21 mouse cellular contexts compared by ENCODE assay signal in the genomic region with DNA sequence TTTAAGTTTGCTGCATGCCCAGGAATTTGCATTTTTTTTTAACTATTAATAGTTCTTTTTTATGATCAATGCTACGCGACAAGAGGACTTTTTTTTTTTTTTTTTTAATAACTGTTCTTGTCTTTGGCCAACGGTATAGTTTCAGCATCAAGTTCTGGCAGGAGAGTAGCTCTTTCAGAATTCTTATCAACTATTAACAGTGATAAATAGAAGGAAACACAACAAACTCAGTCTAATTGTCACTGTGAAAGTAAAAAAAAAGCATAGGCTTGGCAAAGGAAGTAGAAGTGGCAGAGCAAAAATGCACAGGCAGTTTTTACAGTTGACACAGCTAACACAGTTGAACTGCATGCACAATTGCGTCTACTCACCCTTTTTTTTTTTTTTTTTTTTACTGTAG.
DNase-seq lines count a peak whose midpoint lies in the region; ATAC-seq and TF ChIP-seq lines count a peak whose summit lies in the region.
"Had no signal": no experiment of that assay in that cellular context is flagged by ENCODE, and none has a peak within 500 bp of the region (broad histone marks: within the 10 kb centered on the region; RNA-seq: fewer than 3 reads in every experiment).

No protein-coding gene starts in this region.

- H3K9ac ChIP-seq in liver, adult 2 months (ENCODE audit: low read depth, low read length): no peak overlapping the region
- H3K9ac ChIP-seq in liver, embryonic 14.5 days (replicated peaks): no peak overlapping the region
- no peak overlapping the region for H3K9ac ChIP-seq in forebrain, embryonic 13.5 days
- H3K9ac ChIP-seq: hindbrain, embryonic 14.5 days; limb, embryonic 12.5 days; lung, embryonic 15.5 days; midbrain, embryonic 13.5 days had no signal

- H3K79me2 ChIP-seq in liver, adult 2 months (ENCODE audit: control insufficient read depth, insufficient read depth, low read length): peaks cover 13% of the 10 kb centered on the region; the same call in 1 of the 2 replicates

- WGBS in liver, adult 2 months: 22% methylated on average over 4 of the region's 4 CpGs
- WGBS in liver, embryonic 14.5 days (ENCODE audit: insufficient replicate concordance): 20% methylated on average over 4 of the region's 4 CpGs
- 82% methylated on average over 4 of the region's 4 CpGs for WGBS in forebrain, embryonic 13.5 days

- TF ChIP-seq POLR2A in liver, adult 2 months (IDR thresholded peaks at IDR 0.05; ENCODE audit: extremely low read depth, insufficient read depth, low read length): no peak

- no peaks in the 10 kb centered on the region for H3K9me3 ChIP-seq in liver, embryonic 14.5 days (ENCODE audit: control insufficient read depth, low read length)
- H3K9me3 ChIP-seq in forebrain, embryonic 13.5 days (replicated peaks): no peaks in the 10 kb centered on the region
- H3K9me3 ChIP-seq: limb, embryonic 12.5 days; lung, embryonic 15.5 days; midbrain, embryonic 13.5 days had no signal

- H3K4me3 ChIP-seq in liver, adult 2 months (ENCODE audit: insufficient read depth, low read depth, low read length): no peak overlapping the region
- H3K4me3 ChIP-seq in liver, embryonic 14.5 days (ENCODE audit: insufficient read depth in 1 of 2, low read depth in 2 of 2, low read length in 2 of 2): no peak overlapping the region
- H3K4me3 ChIP-seq in forebrain, embryonic 13.5 days: no peak overlapping the region
- H3K4me3 ChIP-seq: limb, embryonic 12.5 days; lung, embryonic 15.5 days; midbrain, embryonic 13.5 days had no signal

- no peak overlapping the region for H3K27ac ChIP-seq in liver, adult 2 months (replicated peaks; ENCODE audit: insufficient read depth, low read depth, low read length)
- H3K27ac ChIP-seq in liver, embryonic 14.5 days: no peak overlapping the region; the same call in 1 of the 2 replicates
- H3K27ac ChIP-seq in forebrain, embryonic 13.5 days: no peak overlapping the region
- H3K27ac ChIP-seq: hindbrain, embryonic 14.5 days; limb, embryonic 12.5 days; lung, embryonic 15.5 days; midbrain, embryonic 13.5 days had no signal

- peak; percentile 42 for DNase-seq in liver, adult 2 months (ENCODE audit: extremely low read depth, low read depth, low spot score)
- DNase-seq in liver (no peak), MEL-GATA-1-ER (ENCODE audit: extremely low read depth, low read depth) (peak; percentile 47)
- DNase-seq in liver, embryonic 14.5 days (ENCODE audit: low read depth in 3 of 3, low spot score in 3 of 3): no peak
- no peak for DNase-seq in layer of hippocampus, postnatal 10 days (ENCODE audit: low spot score in 2 of 2)
- DNase-seq: adrenal gland, postnatal 36 days; cerebellum, adult 11 months; cerebellum, postnatal 10 days; gastrocnemius, postnatal 36 days; heart, postnatal 4 days; kidney, adult 9 months; kidney, postnatal 14 days; right cerebral cortex, postnatal 14 days; spleen, adult 18-20 months had no signal

- H3K4me2 ChIP-seq in liver, embryonic 14.5 days (ENCODE audit: low read depth): peak overlapping the region; percentile 32
- no peak overlapping the region for H3K4me2 ChIP-seq in forebrain, embryonic 13.5 days
- H3K4me2 ChIP-seq: hindbrain, embryonic 14.5 days; limb, embryonic 12.5 days; lung, embryonic 15.5 days; midbrain, embryonic 13.5 days had no signal

- peak; percentile 39; the same call in 1 of the 2 replicates for ATAC-seq in liver, embryonic 14.5 days (ENCODE audit: insufficient read depth)
- no peak for ATAC-seq in forebrain, embryonic 13.5 days
- ATAC-seq in erythroblast, adult 5-6 weeks (replicated peaks; ENCODE audit: low FRiP score, poor library complexity, severe bottlenecking): no peak
- ATAC-seq: inflammation-experienced regulatory T-cells, adult 6 months; midbrain, embryonic 13.5 days had no signal

- TF ChIP-seq EP300 in liver, embryonic 14.5 days (IDR thresholded peaks at IDR 0.05; ENCODE audit: low read depth): 0 out of 2 replicates have a peak, but pooled peaks have one; percentile 22

- TF ChIP-seq CTCF in liver, adult 2 months (IDR thresholded peaks at IDR 0.05; ENCODE audit: low read depth, low read length): no peak
- TF ChIP-seq CTCF in liver, embryonic 14.5 days (IDR thresholded peaks at IDR 0.05; ENCODE audit: low read depth): no peak

- no peaks in the 10 kb centered on the region for H3K36me3 ChIP-seq in liver, adult 2 months (ENCODE audit: control insufficient read depth, insufficient read depth, low read length)
- H3K36me3 ChIP-seq in liver, embryonic 14.5 days (replicated peaks; ENCODE audit: control insufficient read depth, insufficient read depth, low read depth): no peaks in the 10 kb centered on the region
- H3K36me3 ChIP-seq in forebrain, embryonic 13.5 days (ENCODE audit: poor library complexity, severe bottlenecking): no peaks in the 10 kb centered on the region
- H3K36me3 ChIP-seq: limb, embryonic 12.5 days; lung, embryonic 15.5 days; midbrain, embryonic 13.5 days had no signal

- H3K27me3 ChIP-seq in liver, adult 2 months (ENCODE audit: control insufficient read depth, insufficient read depth, low read length): no peaks in the 10 kb centered on the region
- no peaks in the 10 kb centered on the region for H3K27me3 ChIP-seq in liver, embryonic 14.5 days (ENCODE audit: control insufficient read depth, insufficient read depth, low read length)
- H3K27me3 ChIP-seq in forebrain, embryonic 13.5 days: no peaks in the 10 kb centered on the region
- H3K27me3 ChIP-seq: limb, embryonic 12.5 days; lung, embryonic 15.5 days; midbrain, embryonic 13.5 days had no signal

- H3K4me1 ChIP-seq in liver, adult 2 months (ENCODE audit: control insufficient read depth, insufficient read depth, low read length): peaks cover 21% of the 10 kb centered on the region
- H3K4me1 ChIP-seq in liver, embryonic 14.5 days (replicated peaks; ENCODE audit: control insufficient read depth in 2 of 2, insufficient read depth in 2 of 2, low read length in 1 of 2): peaks cover 12 to 23% of the 10 kb centered on the region in 2 experiments
- no peaks in the 10 kb centered on the region for H3K4me1 ChIP-seq in forebrain, embryonic 13.5 days
- H3K4me1 ChIP-seq: midbrain, embryonic 13.5 days had no signal

Comparison
In these comparisons a context has a peak if more than half of its experiments do, and no peak if none do; other contexts are left out.
1. DNase-seq: peak in liver, adult 2 months (single experiment) and MEL-GATA-1-ER (single experiment); none in liver (single experiment), liver, embryonic 14.5 days (0 of 3) and layer of hippocampus, postnatal 10 days (0 of 2).